Mouse (Mus musculus): ENCODE results near the gene Lrtm2. TPM values are rescaled to one million over a fixed set of nuclear protein-coding genes. Genes with fewer than 3 reads are reported as not detected.
"Not testable (repeated sequence)": the region's sequence is repeated elsewhere in the genome, so short reads cannot be mapped to it uniquely, and the experiment has no call there.

The Lrtm2 gene
- 0.11 to 1.6 TPM (median 0.48 TPM) in 3 replicates for total RNA-seq (2017)

GRCm38 (mm10) chr6:119330506-119330905, at the start of gene Lrtm2:
Lrtm2 (minus strand) TSS chr6:119330766.
- no peak for ATAC-seq (replicated peaks; ENCODE audit: insufficient number of reproducible peaks, low FRiP score, low TSS enrichment, poor library complexity, severe bottlenecking)

DNA sequence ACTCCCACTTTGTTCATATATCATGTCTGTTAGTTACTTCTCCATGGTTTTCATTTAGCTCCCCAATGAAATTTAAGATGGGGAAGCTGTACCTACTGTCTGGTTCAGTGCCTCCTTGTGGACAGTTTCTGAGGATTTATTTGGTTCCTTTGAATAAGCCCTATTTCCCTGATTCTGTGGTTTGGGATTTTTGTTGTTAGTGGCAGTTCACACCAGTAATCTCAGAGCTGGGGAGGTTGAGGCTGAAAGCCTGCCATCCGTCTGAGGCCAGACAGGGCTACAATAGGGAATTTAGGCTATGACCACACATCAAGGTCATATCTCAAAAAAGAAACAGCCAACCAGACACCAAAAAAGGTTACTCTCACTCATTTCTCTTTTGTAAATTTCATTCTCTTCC, 48.1 kb upstream of the Lrtm2 start:
- no peak for ATAC-seq (replicated peaks; ENCODE audit: insufficient number of reproducible peaks, low FRiP score, low TSS enrichment, poor library complexity, severe bottlenecking)

DNA sequence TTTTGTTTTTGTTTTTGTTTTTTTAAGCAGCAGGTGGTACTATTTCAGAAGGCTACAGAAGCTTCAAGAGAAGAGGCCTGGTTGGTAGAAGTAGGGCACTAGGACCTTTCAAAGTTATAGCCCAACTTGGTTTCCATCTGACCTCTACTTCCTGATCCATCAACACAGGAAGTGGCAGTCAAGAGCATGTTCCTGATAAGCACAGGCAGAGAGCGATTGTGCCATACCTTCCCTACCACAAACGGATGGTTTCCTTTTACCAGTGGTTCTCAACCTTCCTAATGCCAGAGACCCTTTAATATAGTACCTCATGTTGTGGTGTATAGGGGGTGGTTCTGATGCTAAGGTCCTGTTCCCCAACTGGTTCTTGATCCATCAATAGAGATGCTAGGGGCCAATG, 47.0 kb upstream of the Lrtm2 start:
- ATAC-seq (replicated peaks; ENCODE audit: insufficient number of reproducible peaks, low FRiP score, low TSS enrichment, poor library complexity, severe bottlenecking): peak; percentile 95

DNA sequence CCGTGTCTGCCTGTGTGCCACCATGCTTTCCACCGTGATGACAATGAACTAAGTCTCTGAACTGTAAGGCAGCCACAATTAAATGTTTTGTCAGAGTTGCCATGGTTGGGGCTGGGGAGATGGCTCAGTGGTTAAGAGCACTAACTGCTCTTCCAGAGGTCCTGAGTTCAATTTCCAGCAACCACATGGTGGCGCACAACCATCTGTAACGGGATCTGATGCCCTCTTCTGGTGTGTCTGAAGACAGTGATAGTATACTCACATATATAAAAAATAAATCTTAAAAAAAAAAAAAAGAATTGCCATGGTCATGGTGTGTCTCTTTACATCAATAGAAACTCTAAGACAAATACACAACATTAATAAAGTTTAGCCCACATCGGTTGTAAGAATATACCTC, 44.5 kb upstream of the Lrtm2 start:
- ATAC-seq (replicated peaks; ENCODE audit: insufficient number of reproducible peaks, low FRiP score, low TSS enrichment, poor library complexity, severe bottlenecking): no peak

GRCm38 (mm10) chr6:119373000-119373705, 42.6 kb upstream of the Lrtm2 start:
- ATAC-seq (replicated peaks; ENCODE audit: insufficient number of reproducible peaks, low FRiP score, low TSS enrichment, poor library complexity, severe bottlenecking): peak; percentile 63

GRCm38 (mm10) chr6:119372237-119372636, 41.7 kb upstream of the Lrtm2 start:
- ATAC-seq (replicated peaks; ENCODE audit: insufficient number of reproducible peaks, low FRiP score, low TSS enrichment, poor library complexity, severe bottlenecking): no peak

- ATAC-seq (replicated peaks; ENCODE audit: insufficient number of reproducible peaks, low FRiP score, low TSS enrichment, poor library complexity, severe bottlenecking): no peak
These were observed 41.1 kb upstream of the Lrtm2 start for GRCm38 (mm10) chr6:119371624-119372023.

DNA sequence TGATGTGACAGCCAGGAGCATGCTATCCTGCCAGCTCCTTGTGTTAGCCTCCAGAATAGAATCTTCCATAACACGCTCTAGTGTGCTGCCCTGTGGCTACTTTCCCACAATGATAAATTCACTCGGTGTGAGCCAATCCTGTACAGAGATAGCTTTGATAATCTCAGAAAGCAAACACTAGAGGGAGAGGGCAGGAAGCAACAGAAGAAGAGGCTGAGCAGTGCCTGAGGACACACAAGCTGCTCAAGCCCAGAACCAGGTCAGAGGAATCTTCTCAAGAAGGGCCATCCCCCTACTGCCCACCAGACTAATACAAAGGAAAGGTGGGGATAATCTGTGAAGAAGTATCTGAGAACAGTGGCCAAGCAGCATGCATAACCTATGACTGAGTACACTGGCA, 36.8 kb upstream of the Lrtm2 start:
- no peak for ATAC-seq (replicated peaks; ENCODE audit: insufficient number of reproducible peaks, low FRiP score, low TSS enrichment, poor library complexity, severe bottlenecking)

DNA sequence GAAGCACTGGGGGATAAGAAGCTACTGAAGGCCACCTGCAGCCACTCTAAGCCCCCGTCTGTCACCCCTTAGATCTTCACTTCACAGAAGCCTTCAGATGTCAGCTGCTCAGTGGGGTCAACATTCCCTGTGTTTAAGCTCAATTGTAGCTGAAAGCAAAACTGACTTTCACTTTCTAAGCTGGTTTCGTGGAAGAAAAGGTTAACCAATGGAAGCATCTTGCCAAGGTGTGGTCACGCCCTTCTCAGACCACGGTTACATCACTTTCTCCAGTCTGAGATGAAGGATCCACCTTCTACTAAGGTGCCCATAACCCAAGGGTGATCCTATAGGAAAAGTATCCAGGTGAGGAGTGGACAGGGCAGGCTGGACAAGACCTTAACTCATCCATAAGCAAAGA, 36.2 kb upstream of the Lrtm2 start:
- ATAC-seq (replicated peaks; ENCODE audit: insufficient number of reproducible peaks, low FRiP score, low TSS enrichment, poor library complexity, severe bottlenecking): peak; percentile 53

GRCm38 (mm10) chr6:119363593-119363992, 33.0 kb upstream of the Lrtm2 start:
- ATAC-seq (replicated peaks; ENCODE audit: insufficient number of reproducible peaks, low FRiP score, low TSS enrichment, poor library complexity, severe bottlenecking): no peak

- no peak for ATAC-seq (replicated peaks; ENCODE audit: insufficient number of reproducible peaks, low FRiP score, low TSS enrichment, poor library complexity, severe bottlenecking)
These were observed 30.5 kb upstream of the Lrtm2 start for GRCm38 (mm10) chr6:119360925-119361702.

GRCm38 (mm10) chr6:119360250-119360649, 29.7 kb upstream of the Lrtm2 start:
- not testable (repeated sequence) for ATAC-seq (replicated peaks; ENCODE audit: insufficient number of reproducible peaks, low FRiP score, low TSS enrichment, poor library complexity, severe bottlenecking)

- ATAC-seq (replicated peaks; ENCODE audit: insufficient number of reproducible peaks, low FRiP score, low TSS enrichment, poor library complexity, severe bottlenecking): peak; percentile 64
These were observed 27.5 kb upstream of the Lrtm2 start for GRCm38 (mm10) chr6:119358020-119358571.

- ATAC-seq (replicated peaks; ENCODE audit: insufficient number of reproducible peaks, low FRiP score, low TSS enrichment, poor library complexity, severe bottlenecking): no peak
These were observed 21.9 kb upstream of the Lrtm2 start for GRCm38 (mm10) chr6:119352501-119352900.

GRCm38 (mm10) chr6:119351656-119352055, 21.1 kb upstream of the Lrtm2 start:
- ATAC-seq (replicated peaks; ENCODE audit: insufficient number of reproducible peaks, low FRiP score, low TSS enrichment, poor library complexity, severe bottlenecking): no peak

DNA sequence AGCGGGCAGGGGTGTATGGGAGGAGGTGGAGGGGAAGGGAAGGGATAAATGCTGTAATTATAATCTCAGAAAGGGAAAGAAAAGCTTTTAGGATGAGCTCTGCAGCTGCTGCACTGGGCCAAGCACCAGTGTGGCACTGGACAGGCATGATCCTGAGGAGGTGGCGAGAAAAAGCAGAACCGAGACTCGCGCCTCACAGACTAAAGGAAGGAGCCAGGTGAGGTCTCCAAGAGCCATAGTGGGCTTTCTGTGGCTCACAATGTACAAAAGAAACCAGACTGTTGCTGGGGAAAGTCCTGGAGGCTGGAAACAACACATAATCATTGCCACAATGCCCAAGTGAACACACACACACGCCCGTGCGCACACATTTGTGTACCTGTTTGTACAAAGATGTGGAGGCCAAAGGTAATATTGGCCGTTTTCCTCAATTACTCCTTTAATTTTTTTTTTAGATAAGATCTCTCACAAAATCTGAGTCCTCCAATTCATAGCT, 20.2 kb upstream of the Lrtm2 start:
- no peak for ATAC-seq (replicated peaks; ENCODE audit: insufficient number of reproducible peaks, low FRiP score, low TSS enrichment, poor library complexity, severe bottlenecking)

- ATAC-seq (replicated peaks; ENCODE audit: insufficient number of reproducible peaks, low FRiP score, low TSS enrichment, poor library complexity, severe bottlenecking): 0 out of 2 replicates have a peak, but pooled peaks have one; percentile 32
These were observed 17.7 kb upstream of the Lrtm2 start for GRCm38 (mm10) chr6:119348234-119348633.

- no peak for ATAC-seq (replicated peaks; ENCODE audit: insufficient number of reproducible peaks, low FRiP score, low TSS enrichment, poor library complexity, severe bottlenecking)
These were observed 17.2 kb upstream of the Lrtm2 start for GRCm38 (mm10) chr6:119347813-119348212.

- no peak; the same call in 1 of the 2 replicates for ATAC-seq (replicated peaks; ENCODE audit: insufficient number of reproducible peaks, low FRiP score, low TSS enrichment, poor library complexity, severe bottlenecking)
These were observed 15.7 kb upstream of the Lrtm2 start for GRCm38 (mm10) chr6:119346257-119346656.

Measured in monocyte, adult 5-6 weeks (primary cell).